Mouse (Mus musculus) adrenal gland, postnatal 36 days (tissue): Measurements from ENCODE around the gene Tbc1d24. TPM values are rescaled to one million over a fixed set of nuclear protein-coding genes. Genes with fewer than 3 reads are reported as not detected.
"Not testable (repeated sequence)": the region's sequence is repeated elsewhere in the genome, so short reads cannot be mapped to it uniquely, and the experiment has no call there.

Experiments used
- DNase-seq, 2 experiments: peaks; one replicate each; pipeline ENCODE4 v3.0.0; 2021; ENCODE audit warnings: mixed read lengths in 1 of 2
- microRNA-seq: library from miRNA; unstranded; fragments of <30 nt; microRNA quantifications from one replicate; pipeline ENCODE4 v1.2.0, GENCODE M21; 2021
- total RNA-seq, 2 experiments: library from RNA; stranded (reverse); gene quantifications; 2 replicates each; pipeline ENCODE4 v1.2.3; 2021

Gene Tbc1d24
- total RNA-seq, 2 experiments from 2014 or later: 10.9 to 18.8 TPM

- peak; percentile 55 to 68 for DNase-seq
Observed at GRCm38 (mm10) chr17:24149421-24149820, 55.9 kb downstream of the Tbc1d24 start.

- DNase-seq: no peak
Observed at GRCm38 (mm10) chr17:24142897-24143296, 62.5 kb downstream of the Tbc1d24 start.

GRCm38 (mm10) chr17:24141425-24141920 is 63.9 kb downstream of the Tbc1d24 start:
- peak; percentile 98 to 99 for DNase-seq

- peak; percentile 54 to 64 for DNase-seq
Observed at GRCm38 (mm10) chr17:24140845-24141424, 64.4 kb downstream of the Tbc1d24 start.

GRCm38 (mm10) chr17:24139968-24140367 is 65.4 kb downstream of the Tbc1d24 start:
- DNase-seq: no peak

- no peak for DNase-seq
Observed at GRCm38 (mm10) chr17:24139256-24139655, 66.1 kb downstream of the Tbc1d24 start.

GRCm38 (mm10) chr17:24137226-24137880 is 68.0 kb downstream of the Tbc1d24 start:
- DNase-seq: no peak

GRCm38 (mm10) chr17:24134062-24134461 is 71.3 kb downstream of the Tbc1d24 start:
- DNase-seq: no peak

GRCm38 (mm10) chr17:24132919-24133318 is 72.4 kb downstream of the Tbc1d24 start:
- DNase-seq: not testable (repeated sequence)

- no peak for DNase-seq
Observed at GRCm38 (mm10) chr17:24131570-24131969, 73.8 kb downstream of the Tbc1d24 start.

- not testable (repeated sequence) for DNase-seq
Observed at GRCm38 (mm10) chr17:24129246-24129645, 76.1 kb downstream of the Tbc1d24 start.

- DNase-seq: no peak
Observed at GRCm38 (mm10) chr17:24127592-24127991, 77.8 kb downstream of the Tbc1d24 start.

- no peak for DNase-seq
Observed at GRCm38 (mm10) chr17:24126801-24127200, 78.6 kb downstream of the Tbc1d24 start.

Small RNA genes lying within 50 kb of the gene (microRNA-seq; reads per million reads assigned to microRNA genes)
- 1.2 reads per million for gene Mir5134
- not detected for gene Mir6965

Other genes with a start within 250 kb of the Tbc1d24 start
- under 1 TPM; 0.23 to 0.33 TPM for gene Prss30, start 225.0 kb downstream of the Tbc1d24 start, total RNA-seq
- not detected for gene Prss22, start 207.5 kb downstream of the Tbc1d24 start, total RNA-seq
- under 1 TPM; 0.40 to 0.43 TPM for gene Prss27, start 167.4 kb downstream of the Tbc1d24 start, total RNA-seq
- 10 to 100 TPM; 16.2 to 19.4 TPM for gene Kctd5, start 132.1 kb downstream of the Tbc1d24 start, total RNA-seq
- 10 to 100 TPM; 55.5 to 59.7 TPM for gene Pdpk1, start 54.6 kb downstream of the Tbc1d24 start, total RNA-seq
- gene Amdhd2, start 41.8 kb downstream of the Tbc1d24 start, total RNA-seq: 10 to 100 TPM; 29.6 to 41.4 TPM
- gene Atp6v0c, start 35.9 kb downstream of the Tbc1d24 start, total RNA-seq: 100 to 1,000 TPM; 434 to 448 TPM
- 1 to 10 TPM; 1.5 to 2.9 TPM for gene Ntn3, start 4.0 kb upstream of the Tbc1d24 start, total RNA-seq
- 1 to 10 TPM; 5.7 to 6.4 TPM for gene Tedc2, start 15.3 kb upstream of the Tbc1d24 start, total RNA-seq
- gene Ccnf, start 45.9 kb upstream of the Tbc1d24 start, total RNA-seq: 1 to 10 TPM; 3.3 to 4.8 TPM
- under 1 TPM in 1 of 2 experiments, not detected in 1; 0.07 TPM for gene Abca17, start 145.5 kb upstream of the Tbc1d24 start, total RNA-seq
- gene Abca3, start 146.4 kb upstream of the Tbc1d24 start, total RNA-seq: 10 to 100 TPM; 19.8 to 24.4 TPM
- 10 to 100 TPM; 65.7 to 78.7 TPM for gene Rnps1, start 209.0 kb upstream of the Tbc1d24 start, total RNA-seq
- 100 to 1,000 TPM; 228 to 310 TPM for gene Eci1, start 221.1 kb upstream of the Tbc1d24 start, total RNA-seq
- gene Dnase1l2, start 237.5 kb upstream of the Tbc1d24 start, total RNA-seq: 1 to 10 TPM; 2.1 to 4.3 TPM